Mouse (Mus musculus) adrenal gland (tissue): ENCODE results near the gene St6gal1.

Experiments
- intact Hi-C: fragments of 180-260 bp; cut with DNase I; formaldehyde crosslinking; loops from one replicate; pipeline ENCODE4 v1.15.1; 2025

Gene St6gal1

DNA sequence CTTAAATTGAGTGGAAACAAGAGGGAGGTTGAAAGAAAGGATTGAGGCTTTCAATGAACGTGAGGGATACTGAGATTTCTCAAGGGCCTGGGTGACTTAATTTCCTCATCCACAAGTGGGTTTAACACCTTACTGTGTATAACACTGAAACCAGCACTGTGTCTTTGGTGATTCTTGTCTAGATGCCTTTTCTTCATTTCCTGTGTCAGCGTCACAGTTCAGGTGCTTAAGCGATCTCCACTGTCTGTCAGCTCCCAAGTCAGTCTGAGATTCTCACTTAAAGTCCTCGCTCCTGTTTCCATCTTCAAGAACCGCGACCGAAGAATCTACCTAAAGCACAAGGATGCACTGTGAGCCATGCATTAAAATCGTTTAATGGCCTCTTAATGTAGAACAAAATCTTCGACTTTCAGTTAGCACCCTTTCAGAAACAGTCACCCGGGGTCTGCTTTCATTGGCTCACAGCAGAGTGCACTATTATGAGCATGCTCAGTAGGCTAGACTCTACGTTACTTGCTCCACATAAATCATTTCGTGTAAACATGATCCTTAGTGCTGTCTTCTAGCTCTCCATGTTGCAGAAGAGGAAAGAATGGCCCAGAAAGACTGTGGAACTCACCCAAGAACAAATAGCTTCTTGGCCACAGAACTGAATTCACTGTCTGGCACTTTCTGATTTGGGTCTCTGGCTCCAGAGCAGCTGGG lies 1.2 kb upstream of the St6gal1 start:
- intact Hi-C loops = loop anchor here (5.0 kb wide), 1 partner anchor 66 kb away; no protein-coding TSS in a partner anchor

DNA sequence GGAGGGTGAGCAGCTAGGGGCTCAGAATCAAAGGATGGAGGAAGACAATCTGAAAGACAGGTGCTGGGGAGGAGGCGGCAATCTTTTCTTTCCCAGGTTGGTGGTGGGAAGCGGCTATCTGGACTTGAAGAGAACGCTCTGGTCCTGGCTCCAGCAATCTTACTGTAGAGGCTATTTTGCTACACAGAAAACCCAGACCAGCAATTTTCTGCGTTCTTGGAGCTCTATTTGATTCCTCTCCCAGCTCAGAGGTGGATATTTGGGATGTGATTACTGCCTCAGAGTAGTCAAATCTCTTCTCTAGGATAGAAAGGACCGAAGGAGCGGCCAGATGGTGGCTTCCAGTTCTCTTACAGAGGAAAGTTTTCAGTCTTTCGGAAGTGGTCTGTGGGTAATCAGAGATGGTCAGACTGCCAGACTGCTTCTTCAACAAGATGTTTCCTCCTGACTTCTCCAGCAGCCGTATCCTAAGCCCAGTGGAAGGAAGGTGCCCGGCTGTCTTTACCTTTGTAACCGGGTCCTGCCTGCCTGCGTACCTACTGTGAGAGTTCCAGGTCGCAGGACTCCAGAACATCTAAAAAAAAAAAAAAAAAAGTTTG lies 570 bp upstream of the St6gal1 start:
- intact Hi-C loops = loop anchor here (5.0 kb wide), 1 partner anchor 67 kb away; no protein-coding TSS in a partner anchor

DNA sequence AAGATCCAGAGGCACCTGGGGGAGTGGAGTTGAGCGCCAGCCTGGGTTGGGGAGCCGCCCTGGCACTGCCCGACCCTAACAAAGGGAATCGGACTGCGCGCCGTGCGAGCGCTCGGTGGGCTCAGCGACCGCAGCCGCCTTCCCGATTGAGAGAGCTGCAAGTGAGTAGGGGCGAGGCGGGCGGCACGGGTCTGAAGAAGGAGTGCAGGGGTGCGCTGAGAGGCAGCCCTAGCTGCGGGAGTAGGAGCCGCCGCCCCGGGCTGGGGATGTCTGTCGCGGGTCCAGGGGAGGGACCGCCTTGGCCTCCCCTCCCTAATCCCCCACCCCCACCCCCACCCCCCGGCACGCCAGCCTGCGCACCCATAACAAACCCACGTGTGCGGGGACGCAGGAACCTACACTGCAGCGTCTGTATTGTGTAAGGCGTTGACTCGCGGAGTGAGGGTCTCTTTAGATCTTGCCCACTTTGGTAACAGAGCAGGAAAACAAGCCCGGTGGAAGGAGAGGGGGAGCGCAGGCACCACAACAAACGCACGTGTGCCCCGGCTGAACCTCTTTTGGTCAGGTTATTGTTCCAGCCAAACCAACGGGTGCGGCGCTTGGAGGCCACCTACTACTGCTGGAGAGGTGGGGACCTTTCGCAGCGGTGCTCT lies 655 bp downstream of the St6gal1 start:
- intact Hi-C loops = loop anchor here (5.0 kb wide), 1 partner anchor 177 kb away; no protein-coding TSS in a partner anchor

DNA sequence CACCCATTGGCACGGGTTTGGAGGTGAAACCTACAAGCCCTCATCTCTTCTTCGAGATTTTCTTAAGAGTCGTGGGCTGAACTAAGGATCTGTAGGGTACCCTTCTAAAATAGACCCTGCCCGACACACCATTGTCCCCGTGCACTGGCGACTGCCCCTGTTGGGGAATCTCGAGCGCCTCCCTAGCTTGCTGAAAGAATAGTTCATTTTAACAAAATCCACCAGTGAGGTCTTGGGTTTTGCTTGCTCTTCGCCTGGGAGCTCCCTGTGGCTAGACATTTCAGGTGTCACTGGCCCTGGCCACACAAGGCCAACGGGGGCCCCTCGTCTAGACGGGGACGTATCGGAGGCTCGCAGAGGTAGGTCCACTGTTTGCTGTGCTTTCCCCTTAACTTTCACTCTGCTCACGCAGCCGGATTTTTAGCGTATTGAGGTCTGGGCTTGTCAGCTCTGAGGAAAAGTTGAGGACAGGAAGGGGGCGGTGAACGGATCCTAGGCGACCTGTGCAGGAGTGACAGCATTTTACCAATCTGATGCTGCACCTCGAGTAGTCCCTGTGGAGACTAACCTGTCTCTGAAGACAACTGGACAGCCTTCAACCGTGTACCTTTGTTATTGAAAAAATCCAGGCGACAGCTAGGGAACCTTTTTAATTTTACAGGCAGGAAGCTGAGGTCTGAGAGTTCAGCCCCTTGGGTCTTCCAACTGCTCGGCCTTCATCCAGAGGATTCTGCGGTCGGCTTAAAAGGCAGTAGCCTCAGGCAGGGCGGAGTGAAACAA lies 1.5 kb downstream of the St6gal1 start:
- intact Hi-C loops = loop anchor here (5.0 kb wide), 1 partner anchor 176 kb away; no protein-coding TSS in a partner anchor

DNA sequence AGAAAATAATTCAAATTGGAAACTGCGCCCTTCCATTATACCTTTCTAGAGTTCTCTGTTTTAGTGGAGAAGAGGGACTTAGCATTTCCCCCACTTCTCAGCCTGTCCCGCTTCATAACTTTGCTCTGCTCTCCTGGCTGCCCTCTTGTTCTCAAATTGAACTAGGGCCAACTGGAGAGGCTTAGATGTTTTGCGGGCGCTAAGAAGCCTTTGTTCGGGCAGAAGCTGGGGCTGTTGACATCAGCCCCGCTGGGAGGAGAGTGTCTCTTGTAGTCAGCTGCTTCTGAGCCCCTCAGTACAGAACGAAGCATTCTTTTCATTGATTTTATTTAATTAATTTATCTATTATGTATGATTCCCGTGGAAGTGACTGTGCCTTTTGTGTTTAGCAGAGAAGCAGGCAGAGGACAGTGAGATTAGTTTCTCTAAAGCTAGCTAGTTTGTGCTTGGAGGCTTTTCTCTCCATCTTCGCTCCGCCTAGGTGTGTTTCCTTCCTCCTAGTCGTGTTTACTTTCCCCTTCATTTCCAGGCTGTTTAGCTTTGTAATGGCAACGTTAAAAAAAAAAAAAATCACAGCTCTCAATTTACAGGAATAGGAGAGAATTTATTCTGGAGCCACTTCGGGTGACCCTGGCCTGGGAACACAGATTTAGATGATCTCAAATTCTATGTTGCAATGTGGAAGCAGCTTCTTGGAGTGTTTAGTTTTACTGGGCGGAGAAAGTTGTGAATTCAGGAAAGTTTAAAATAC lies 2.2 kb downstream of the St6gal1 start:
- intact Hi-C loops = loop anchor here (5.0 kb wide), 1 partner anchor 176 kb away; no protein-coding TSS in a partner anchor

DNA sequence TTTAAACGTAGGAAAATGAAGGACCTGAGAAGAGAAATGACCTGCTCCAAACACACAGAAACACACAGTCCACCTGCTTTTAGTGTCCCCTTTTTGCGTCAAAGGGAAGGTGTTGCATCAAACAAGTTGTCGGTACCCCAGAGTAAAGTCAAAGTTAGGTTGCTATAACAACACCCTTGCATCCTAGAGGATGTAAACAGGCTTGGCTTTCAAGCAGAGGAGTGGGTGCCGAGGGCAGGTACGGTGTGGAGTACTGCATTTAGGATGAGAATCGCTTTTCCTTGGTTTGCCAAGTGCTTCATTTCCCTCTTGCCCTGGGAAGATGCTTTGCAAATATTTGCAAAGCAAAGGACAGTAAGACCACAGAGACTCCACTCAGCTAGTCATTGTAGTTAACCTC lies 3.3 kb downstream of the St6gal1 start:
- intact Hi-C loops = loop anchor here (5.0 kb wide), 1 partner anchor 174 kb away; no protein-coding TSS in a partner anchor

DNA sequence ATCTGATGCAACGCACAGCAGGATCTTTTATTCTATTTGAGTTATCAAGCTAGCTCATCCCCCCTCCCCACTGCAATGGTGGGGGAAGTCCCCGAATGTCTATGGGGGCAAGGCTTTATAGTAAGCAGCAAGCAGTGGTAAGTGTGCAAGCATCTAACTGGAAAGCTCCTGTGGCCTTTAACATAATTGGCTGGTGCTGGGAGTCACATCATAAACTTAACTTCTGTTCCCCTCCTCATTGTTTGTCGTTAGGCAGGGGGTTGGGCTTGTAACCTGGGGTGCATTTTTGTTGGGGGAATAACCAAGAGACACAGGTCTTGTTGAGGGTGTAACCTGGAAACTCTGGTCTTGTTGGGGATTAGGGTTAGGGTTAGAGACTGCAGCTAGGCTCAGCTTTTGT lies 3.9 kb downstream of the St6gal1 start:
- intact Hi-C loops = loop anchor here (5.0 kb wide), 1 partner anchor 174 kb away; no protein-coding TSS in a partner anchor

DNA sequence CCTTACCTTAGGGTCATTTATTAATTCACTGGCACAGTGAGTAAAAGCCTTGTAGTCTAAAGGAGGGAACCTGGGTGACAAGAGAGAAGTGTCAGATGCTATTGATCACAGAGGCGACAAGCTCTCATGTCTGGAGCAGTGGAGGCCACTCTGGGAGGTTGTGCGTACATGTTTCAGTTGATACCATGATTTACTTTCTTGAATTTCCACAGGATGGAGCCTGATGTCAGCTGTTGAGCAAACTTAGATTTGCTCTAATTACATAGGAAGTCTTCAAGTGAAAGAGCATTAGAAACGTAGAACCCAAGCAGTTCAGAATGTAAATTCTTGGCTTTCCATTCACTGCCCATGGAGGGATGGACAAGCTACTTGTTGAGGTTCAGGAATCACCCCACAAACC lies 5.4 kb downstream of the St6gal1 start:
- intact Hi-C loops = loop anchor here (5.0 kb wide), 2 partner anchors 37 to 172 kb away; no protein-coding TSS in a partner anchor

DNA sequence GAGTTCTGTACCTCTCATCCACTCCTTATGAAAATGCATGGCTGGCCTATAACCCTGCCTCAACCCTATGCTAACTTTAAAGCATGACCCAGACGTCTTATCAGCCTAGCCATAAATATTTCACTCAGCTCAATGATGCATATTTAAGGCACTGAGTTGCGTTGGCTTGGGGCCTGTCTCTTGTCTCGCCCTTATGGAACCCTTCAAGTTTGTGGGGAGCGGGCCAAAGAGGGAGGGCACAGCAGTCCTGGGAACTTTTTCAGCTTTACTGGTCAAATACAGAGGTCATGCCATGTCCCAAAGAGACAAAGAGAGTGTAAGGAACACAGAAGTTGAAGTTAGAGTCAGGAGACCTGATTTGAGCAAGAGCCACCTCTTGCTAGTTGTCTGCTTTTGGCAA lies 6.6 kb downstream of the St6gal1 start:
- intact Hi-C loops = loop anchor here (5.0 kb wide), 1 partner anchor 36 kb away; no protein-coding TSS in a partner anchor

DNA sequence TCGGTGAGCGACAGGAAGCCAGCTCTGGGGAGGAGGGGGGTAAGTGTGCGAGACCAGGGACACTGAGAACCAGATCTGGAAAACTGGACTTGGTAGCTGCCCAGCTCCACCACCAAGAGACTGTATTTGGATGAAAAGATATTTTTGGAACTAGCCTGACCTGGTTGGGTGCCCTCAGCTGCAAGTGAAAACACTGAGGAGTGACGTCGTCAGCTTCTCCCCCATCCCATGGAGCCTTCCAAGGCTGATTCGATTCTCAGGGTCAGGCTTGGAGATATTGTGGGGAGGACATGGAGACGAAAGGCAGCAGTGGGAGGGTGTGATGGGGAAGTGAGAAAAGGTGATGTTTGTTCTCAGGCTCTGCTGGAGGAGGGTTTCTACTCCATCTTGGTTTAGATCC lies 8.2 kb downstream of the St6gal1 start:
- intact Hi-C loops = loop anchor here (5.0 kb wide), 1 partner anchor 35 kb away; no protein-coding TSS in a partner anchor

DNA sequence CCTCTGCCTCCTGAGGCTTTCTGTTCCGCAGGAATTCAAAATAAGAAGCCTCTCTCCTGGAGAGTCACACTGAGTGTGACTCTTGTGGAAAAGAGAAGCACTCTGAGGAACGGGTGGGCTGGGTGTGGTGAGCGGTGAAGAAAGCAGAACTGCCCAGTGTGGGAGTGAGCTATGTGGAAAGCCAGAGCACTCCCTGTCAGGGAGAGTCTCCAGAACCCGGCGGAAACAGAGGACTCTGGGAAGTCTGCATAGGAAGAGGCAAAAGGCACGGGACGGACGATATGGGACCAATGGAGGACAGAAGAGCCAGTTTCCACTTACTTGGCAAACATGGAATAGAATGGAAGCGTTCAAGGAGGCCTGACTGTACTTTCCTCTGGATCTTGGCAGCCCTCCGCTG lies 9.0 kb downstream of the St6gal1 start:
- intact Hi-C loops = loop anchor here (5.0 kb wide), 1 partner anchor 34 kb away; no protein-coding TSS in a partner anchor

DNA sequence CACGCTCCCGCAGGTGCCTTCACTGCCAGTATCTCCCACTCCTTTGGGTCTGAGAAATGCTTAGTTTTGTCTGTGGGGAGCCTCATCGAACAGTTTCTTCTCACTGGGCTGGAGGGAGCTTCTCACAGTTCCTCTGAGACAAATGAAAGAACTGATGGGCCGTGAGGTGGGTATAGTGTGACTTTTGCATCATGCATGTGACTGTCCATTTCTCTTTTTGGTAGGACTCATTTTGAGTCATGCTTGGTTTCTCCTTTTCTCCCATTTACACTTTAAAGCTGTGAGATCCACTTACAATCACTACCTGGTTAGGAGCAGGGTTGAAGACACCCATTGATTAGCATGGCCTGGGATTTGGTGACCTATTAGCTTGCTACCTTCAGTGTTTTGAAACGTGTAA lies 10.0 kb downstream of the St6gal1 start:
- intact Hi-C loops = loop anchor here (5.0 kb wide), 1 partner anchor 33 kb away; no protein-coding TSS in a partner anchor

DNA sequence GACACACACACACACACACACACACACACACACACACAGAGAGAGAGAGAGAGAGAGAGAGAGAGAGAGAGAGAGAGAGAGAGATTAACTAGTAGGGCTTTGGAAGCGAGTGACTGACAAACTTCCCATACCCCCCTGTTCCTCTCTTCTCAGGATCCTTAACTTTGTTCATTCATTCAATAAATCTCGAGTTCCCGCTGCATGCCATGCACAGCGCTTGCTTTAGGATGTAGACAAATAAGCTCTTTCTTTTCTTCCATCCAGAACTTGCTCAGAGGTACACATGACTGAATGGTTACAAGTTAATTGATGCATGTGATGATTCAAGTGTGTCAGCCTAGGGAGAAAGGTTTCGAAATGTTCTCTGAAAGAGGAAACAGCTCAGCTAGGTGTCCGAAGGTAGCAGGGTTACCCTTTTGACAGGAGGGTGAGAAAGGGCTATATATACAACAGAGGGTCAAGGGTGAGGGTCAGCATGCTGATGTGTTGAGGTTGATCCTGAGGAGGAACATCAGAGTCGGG lies 10.7 kb downstream of the St6gal1 start:
- intact Hi-C loops = no loop called here

DNA sequence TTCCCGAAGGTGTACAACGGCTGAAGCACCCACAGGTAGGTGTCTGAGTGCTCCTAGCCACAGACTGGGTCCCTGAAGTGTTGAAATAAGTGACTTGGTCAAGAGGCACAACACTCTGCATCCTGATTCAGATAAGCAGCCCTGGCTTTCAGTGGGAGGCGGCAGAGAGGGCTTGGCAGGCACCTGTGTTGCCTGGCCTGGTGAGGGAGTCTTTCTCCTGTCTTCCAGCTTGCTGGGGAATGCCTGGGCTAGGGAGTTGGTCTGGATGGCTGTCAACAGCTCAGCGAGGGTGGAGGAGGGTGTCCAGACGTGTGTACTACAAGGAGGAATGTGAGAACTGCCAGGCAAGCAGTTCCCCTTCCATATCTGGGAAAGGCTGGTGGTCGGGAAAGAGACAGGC lies 15.0 kb downstream of the St6gal1 start:
- intact Hi-C loops = no loop called here

DNA sequence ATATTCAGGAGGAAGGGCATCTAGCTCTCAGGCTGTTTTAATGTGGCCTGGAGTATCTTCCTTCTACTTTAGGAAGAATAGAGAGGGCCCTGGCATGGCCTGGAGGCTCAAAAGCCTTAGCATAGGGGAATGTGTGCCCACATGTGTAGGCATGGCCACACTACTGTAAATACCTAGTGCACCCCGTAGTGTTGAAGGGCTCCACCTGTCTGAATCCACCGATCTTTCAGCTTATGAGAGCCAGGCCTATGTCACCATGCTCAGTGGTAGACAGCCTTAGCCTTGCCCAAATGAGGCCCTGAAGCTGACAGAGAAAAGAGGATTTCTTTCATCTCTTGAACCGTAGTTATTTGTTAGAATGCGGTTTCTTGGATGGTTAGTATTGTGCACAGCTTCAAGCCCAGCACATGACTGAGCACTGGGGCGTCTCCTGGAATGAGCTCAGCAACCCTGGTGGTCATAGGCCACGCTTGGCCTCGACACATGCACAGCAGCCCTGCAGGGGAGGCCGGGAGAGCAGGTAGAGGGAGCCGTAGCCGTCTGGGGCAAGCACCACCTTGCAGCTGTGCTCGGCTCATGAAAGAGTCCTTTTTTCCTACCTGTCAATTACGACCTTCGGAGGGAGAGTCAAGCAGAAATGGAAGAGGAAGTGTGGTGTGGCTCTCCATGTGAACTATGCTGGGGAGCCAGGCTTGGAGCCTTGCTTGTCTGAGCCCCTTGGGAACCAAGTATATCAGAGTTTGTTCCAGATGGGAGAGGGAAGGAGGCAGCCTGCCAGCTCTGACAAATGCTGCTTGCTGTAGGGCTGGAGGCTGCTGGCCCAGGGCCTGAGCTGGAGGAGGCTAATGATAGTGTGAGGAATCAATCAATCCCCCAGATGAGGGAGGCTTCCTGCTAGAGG lies 15.8 kb downstream of the St6gal1 start:
- intact Hi-C loops = no loop called here

DNA sequence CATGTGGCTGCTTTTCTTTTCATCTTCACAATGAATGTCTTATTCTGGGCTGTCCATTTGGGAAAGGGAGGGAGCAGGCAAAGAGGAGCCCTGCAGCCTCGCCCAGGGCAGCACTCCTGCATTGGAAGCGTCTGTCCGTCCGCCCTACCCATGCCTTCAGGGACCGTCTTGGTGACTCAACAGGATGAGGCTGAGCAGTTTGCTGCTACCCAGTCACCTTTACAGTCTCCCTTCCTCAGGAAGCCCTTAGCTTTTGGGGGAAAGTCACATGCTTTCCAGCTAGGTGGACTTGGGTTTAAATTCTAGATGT lies 16.4 kb downstream of the St6gal1 start:
- intact Hi-C loops = no loop called here

DNA sequence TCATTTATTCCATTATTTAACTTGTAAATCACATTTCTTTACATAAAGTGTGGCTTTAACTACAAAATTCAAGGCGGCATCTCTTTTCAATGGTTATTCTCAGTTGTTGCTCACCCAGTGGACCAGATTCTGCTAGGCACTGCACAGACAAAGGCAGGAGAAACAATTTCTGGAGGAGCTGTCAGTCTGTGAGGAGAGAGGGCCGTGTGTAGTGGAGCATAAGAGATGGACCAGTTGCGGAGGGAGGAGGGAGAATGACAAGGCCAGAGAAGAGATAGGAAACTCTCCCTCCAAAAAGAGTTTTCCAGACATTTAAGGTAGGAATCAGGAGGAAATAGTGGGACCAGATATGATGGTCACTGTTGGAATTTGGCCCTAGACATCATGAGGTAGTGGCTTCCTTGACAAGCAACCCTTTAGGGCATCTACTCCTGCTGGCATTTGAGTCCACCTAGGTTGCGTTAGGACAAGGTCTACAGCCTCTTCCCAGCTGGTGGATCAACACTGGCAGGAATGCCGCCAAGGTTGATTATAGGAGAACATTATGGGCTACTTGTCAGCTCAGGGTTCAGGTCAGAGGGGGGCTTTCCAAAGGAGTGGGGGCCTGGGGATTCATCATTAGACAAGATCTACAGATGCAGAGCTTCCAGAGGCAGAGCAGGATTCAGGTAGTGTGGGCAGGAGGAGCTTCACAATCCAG lies 19.3 kb downstream of the St6gal1 start:
- intact Hi-C loops = no loop called here

DNA sequence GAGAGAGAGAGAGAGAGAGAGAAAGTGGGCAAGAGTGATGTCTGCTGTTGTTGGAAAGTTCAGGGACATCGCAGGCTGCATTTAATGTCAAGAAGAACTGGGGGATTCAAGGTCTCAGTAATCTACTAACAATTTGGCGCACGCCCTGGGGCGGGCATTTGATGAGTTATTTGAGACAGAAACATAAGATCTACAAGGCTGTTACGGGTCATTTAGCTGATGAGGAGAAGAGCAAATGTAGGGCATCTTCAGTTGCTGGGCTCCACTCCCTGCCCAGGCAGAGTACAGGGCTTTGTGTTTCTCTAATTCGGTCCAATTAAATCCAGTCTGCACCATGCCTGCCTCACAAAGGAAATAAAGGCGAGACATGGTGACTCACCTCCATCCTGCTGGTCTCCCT lies 19.9 kb downstream of the St6gal1 start:
- intact Hi-C loops = no loop called here

DNA sequence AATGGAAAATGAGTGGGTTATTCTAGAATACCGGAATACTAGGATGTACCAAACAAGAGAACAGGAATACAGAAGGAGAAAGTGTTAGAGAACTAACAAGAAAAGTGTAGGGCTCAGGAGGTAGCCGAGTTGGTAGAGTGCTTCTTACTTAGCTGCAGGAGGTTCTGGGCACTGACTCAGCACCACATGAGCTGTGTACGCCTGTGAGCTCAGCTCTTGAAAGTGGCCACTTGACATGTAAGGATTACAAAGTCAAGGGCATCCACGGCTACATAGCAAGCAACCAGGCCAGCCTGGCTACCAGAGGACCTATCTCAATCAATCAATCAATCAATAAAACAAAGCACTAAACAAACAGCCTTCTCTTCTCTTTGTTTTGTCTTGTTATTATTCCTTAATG lies 24.7 kb downstream of the St6gal1 start:
- intact Hi-C loops = no loop called here
